Mouse (Mus musculus) c-Kit-positive CD71-positive TER-119-negative erythroid progenitor cells, embryonic 14.5 days (primary cell): ENCODE results near the gene Farsb.
"Not testable (repeated sequence)": the region's sequence is repeated elsewhere in the genome, so short reads cannot be mapped to it uniquely, and the experiment has no call there.

Source experiments
- DNase-seq: peaks from one replicate; pipeline ENCODE4 v3.0.0-alpha.2; 2013; ENCODE audit warnings: low read depth

Farsb gene

GRCm38 (mm10) chr1:78488752-78489492 lies at the start of gene Farsb:
Farsb (minus strand) TSS chr1:78488897.
- peak; percentile 82 for DNase-seq

GRCm38 (mm10) chr1:78538396-78538795 lies 49.7 kb upstream of the Farsb start:
- no peak for DNase-seq

- no peak for DNase-seq
These were observed 48.9 kb upstream of the Farsb start for GRCm38 (mm10) chr1:78537494-78538010.

- DNase-seq = peak; percentile 43
These were observed 47.8 kb upstream of the Farsb start for GRCm38 (mm10) chr1:78536310-78537164.

GRCm38 (mm10) chr1:78534428-78535150 lies 45.9 kb upstream of the Farsb start:
- no peak for DNase-seq

- DNase-seq = no peak
These were observed 43.6 kb upstream of the Farsb start for GRCm38 (mm10) chr1:78532184-78532800.

GRCm38 (mm10) chr1:78530500-78531215 lies 42.0 kb upstream of the Farsb start:
- no peak for DNase-seq

- DNase-seq = no peak
These were observed 40.3 kb upstream of the Farsb start for GRCm38 (mm10) chr1:78529011-78529410.

- DNase-seq = no peak
These were observed 39.7 kb upstream of the Farsb start for GRCm38 (mm10) chr1:78528356-78528755.

- peak; percentile 41 for DNase-seq
These were observed 36.6 kb upstream of the Farsb start for GRCm38 (mm10) chr1:78525189-78525886.

GRCm38 (mm10) chr1:78518907-78519306 lies 30.2 kb upstream of the Farsb start:
- DNase-seq = no peak

- no peak for DNase-seq
These were observed 24.1 kb upstream of the Farsb start for GRCm38 (mm10) chr1:78512756-78513155.

GRCm38 (mm10) chr1:78511621-78512160 lies 23.0 kb upstream of the Farsb start, which contains the start of gene BC035947:
BC035947 (minus strand) TSS chr1:78512158.
- DNase-seq = no peak

GRCm38 (mm10) chr1:78510862-78511261 lies 22.2 kb upstream of the Farsb start, which contains the start of gene Mogat1:
Mogat1 (plus strand) TSS chr1:78510991.
- no peak for DNase-seq

- no peak for DNase-seq
These were observed 18.4 kb upstream of the Farsb start for GRCm38 (mm10) chr1:78507137-78507536.

- DNase-seq = no peak
These were observed 13.8 kb upstream of the Farsb start for GRCm38 (mm10) chr1:78502527-78502926.

GRCm38 (mm10) chr1:78501856-78502255 lies 13.2 kb upstream of the Farsb start:
- DNase-seq = not testable (repeated sequence)

- DNase-seq = no peak
These were observed 12.3 kb upstream of the Farsb start for GRCm38 (mm10) chr1:78501036-78501435.

- DNase-seq = no peak
These were observed 1.4 kb upstream of the Farsb start for GRCm38 (mm10) chr1:78490143-78490542.

GRCm38 (mm10) chr1:78488427-78488751 lies 308 bp downstream of the Farsb start:
- DNase-seq = no peak
